Mouse (Mus musculus): ENCODE data around the gene Axin2.

Axin2 gene

DNA sequence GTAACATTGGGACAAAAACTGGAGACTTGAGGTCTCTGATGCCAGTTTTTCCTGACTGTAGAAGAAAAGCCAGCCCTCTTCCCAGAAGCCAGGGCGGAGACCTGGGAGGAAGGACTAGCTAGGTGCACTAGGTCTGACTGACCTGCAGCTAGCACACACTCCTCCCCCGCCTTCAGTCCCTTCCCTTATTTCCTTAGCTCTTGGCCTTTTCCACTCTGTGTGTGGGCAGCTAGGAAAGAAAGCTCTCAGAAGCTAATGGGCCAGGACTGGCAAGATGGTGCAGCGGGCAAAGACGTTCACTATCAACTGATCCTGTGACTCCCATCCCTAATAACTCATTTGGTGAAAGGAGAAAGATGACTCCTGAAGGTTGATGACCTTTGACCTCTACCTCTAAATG is 17.8 kb upstream of the Axin2 start:
- DNase-seq (ENCODE audit: low spot score in 2 of 2), result no peak

DNA sequence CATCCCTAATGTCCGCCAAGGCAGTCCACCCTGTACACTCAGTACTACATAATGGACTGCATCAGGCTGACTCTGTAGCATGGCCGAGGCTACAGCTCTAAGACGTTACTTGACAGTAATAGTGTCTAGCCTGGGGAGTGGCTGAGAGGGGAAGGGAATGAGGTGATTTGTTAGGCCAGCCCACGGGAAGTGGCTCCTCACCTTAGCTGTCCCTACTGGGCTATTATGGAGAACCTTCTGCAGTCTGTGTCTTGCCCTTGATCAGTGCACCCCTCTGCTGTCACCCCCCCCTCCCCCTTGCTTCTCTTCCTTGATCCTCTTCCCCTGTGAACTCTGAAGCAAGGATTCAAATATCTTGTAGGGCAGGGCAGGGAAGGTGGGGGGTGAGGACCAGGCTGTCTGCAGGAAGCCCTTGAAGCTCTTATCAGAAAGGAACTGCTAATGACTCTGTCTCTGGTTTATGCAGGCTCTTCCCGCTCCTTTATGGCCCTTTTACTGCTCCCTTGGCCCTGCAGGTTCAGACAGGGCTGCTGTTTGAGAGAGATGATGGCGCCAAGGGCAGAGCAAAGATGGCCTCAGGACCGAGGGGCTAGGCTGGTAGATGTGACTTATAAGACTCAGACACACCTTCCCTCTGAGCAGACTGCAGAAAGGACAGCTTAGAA is 13.4 kb upstream of the Axin2 start:
- no peak for DNase-seq (ENCODE audit: low spot score in 2 of 2)

DNA sequence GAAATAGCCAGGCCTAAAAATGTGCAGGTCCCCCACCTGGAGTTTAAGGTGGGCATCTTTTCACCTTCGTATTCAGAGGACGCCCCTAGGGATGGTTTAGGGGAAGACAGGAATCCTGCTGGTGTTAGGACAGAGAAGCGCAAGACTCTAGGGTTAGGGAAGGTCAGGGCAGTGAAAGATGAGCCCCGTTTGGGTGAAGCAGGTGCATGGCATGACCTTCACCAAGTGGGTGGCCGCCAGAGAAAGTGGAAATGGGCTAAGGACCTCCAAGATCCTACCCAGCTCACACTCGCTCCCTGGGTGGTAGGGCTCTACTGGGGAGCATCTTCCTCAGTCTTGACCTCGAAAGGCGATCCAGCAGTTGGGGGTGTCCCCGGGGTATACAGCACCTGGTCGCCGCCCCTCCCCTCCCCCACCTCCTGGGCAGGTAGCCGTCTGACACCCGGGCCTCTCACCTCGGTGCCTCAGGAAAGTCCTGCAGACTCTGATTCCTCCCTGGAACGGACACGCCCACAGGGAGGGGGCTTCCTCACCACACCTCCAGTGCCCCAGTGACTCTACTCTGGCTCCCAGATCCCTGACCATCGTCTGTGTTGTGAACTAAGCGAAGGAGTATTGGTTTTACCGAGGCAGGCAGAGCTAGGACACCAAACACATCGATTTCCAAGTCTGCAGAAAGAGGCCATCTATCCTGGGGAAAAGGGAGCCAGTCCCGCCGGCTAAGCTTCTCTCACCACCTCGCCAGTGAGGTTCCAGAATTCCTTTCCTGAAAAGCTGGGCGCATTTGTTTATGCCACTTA is 10.6 kb upstream of the Axin2 start:
- DNase-seq (ENCODE audit: low spot score in 2 of 2), result no peak

DNA sequence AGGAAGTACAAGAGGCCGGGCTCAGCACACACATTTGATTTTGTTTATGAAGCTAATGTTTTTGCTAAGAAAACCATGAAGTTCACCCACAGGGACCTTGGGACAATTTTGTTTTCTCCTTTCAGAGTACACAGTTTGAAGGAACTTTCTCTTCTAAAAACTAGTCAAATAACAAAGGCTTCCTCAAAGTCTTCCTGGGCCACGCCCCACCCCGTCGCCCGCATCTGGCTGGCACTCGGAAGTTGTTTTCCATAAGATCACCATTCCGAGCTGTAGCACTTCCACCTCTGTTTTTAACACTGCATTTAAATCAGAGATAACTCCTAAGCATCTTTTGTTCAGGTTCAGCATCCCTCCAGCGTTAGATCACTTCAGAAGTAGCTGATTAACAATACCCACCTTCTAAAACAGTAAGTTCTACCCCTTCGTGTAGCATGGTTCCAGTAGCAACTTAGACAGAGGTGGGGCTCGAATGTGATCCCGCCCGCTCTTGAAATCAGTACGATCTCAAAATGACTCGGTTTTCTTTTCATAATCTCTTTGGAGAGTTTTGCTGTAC is 9.7 kb upstream of the Axin2 start:
- DNase-seq (ENCODE audit: low spot score in 2 of 2), result no peak

DNA sequence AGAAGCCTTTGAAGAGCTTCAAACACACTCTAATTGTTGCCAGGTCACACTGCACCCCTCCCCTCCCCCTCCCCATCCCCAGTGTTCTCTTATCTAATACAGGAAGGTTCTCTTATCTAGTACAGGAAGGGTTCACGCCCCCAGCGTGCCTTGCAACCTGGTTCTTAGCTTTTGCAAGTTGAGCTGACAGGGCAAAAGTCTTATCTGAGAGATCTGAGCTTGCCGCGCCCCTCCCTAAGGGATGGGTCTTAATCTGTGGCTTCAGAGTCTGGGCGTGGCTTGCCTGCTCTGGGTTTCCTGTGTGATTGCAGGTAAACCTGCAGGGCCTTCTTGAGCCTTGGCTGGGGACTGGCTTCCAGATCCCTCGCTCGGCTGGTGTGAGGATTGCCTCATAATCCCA is 9.2 kb upstream of the Axin2 start:
- DNase-seq (ENCODE audit: low spot score in 2 of 2), result no peak

DNA sequence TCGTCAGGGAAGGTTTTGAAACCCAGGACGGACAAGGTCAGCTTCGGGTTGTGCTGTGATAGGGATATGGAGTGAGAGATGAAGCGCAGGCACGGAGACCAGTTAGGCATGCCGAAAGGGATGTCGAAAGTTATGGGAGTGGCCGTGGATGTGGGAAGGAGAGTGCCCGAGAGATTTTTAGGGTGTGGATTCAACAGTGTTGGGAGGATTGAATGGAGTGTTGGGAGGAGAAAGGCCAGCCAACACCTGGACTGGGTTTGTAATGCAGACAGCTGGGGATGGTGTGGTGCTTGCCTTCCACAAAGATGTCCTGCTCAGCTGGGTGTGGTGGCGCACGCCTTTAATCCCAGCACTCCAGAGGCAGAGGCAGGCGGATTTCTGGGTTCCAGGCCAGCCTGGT is 8.0 kb upstream of the Axin2 start:
- DNase-seq (ENCODE audit: low spot score in 2 of 2), result no peak

DNA sequence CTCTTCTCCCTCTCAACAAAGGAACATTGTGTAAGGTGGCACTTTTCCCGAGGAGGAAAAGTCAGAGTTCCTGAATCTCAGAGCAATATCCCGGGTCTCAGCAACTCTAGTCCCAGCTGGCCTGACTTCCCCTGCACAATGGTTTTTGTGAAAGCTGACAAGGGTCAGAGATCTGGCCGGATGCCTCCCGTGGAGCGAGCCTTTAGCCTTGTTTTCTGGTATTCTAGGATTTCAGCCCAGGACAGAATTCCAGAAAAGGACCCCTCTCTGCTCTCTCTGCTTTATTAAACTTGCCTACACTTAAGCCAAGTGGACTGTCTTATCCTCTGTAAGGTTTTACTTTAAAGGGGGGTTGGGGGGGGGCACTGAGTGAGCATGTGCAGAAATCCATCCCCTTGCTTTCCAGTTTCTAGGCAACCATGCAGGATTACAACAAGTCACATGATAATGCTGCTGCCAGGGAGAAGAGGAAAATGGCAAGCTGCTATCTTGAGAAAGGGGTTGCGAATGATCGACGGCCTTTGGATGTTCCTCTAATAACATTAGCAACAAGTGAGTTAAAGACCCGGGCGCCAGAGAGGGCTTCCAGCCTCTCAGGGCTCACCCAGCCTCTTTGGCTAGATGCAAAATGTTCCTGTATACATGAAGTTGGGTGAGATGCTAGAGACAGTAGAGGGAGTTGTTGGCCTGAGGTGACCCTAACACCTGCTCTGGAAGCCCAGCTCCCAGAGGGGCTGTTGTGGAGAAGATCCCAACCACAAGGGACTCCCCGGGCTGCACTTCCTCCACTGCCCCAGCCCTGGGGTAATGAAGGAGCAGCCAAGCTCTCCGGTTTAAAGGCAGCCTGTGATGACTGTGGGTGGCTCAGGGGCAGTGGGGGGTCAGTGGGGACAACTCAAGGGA is 2.5 kb upstream of the Axin2 start:
- DNase-seq (ENCODE audit: low spot score in 2 of 2), result no peak

DNA sequence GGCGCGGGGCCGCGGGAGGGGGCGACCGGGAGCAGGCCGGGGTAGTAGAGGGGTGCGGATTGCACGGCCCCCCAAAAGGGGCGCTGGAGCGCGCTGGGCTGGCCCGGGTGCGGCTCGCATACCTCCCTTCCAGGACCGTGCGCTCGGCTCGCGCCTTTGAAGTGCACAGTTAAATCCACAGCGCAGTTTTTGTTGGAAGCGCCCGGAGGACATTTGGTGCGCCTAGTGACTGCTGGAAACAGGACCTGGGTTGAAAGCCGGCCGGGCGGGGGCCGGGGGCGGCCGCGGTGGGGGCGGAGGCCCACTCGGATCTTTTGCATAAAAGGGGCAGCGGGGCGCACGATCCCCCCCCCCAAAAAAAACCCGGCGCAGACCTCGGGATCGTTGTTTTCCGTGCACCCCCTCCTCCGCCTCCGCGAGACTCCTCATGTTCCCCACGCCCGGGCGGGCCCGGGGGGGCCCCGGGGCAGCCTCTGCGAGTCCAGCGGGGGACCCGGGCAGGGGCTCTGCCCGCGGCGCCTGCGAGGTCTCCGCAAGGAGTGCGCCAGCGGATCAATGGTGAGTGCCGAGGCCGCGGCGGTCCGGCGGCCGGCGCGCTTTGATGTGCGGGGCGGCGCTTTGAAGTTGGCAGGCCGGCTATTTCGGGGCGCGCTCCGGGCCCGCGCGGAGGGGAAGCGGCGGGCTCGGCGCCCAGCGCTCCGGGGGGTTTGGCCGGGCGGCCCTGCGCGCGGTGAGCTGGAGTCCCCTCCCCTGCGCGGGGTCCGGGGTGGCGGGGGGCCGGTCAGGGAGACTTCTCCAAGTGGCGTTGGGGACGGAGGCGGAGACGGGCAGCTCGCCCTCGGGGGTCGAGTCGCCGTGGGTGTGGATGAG is 722 bp downstream of the Axin2 start:
- DNase-seq (ENCODE audit: low spot score in 2 of 2), result peak; percentile 61 to 73

DNA sequence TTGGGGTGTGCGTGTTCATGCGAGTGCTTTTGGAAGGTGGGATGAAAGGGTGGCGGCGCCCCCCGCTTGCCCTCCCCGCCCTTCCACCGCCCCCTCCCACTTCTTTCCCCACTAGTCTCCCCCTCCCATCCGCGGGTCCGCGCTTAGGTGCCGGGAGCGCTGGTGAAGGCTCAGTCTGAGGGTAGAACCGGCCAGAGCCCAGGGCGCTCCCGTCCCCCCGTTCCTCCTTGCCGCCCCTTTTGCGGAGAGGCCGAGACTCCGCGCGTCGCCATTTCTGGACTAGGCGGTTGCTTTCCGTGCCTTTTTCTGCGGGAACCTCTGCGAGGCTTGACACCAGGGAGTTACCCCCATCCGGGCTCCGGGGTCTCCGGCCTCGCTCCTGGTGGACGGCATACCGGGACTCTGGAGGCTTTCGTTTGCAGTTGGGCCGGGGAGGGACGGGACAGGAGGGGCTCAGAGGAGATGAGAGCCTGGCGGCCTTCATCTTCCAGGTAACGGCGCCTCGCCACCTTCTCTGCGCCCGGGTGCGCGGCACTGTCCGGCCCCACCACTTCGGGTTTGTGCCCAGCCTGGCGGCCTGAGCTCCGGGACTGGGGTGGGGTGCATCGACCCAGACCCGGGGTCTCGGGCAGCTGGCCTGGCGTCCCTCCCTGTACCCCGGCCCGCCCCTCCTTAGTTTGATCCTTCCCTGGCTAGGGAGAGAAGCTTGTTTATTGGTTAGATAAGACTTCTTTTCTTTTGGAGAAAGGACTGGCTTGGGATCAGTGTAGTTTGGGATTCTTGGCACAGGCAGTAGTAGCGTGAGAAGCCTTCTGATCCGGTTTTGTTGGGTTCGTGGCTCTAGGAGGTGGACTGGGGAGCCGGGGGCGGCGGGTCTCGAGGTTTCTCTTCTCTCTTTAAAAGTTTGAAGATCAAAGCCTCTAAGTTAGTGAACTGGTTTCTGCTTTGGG is 1.6 kb downstream of the Axin2 start:
- peak in 1 of 2 experiments; percentile 58 for DNase-seq (ENCODE audit: low spot score in 2 of 2)

DNA sequence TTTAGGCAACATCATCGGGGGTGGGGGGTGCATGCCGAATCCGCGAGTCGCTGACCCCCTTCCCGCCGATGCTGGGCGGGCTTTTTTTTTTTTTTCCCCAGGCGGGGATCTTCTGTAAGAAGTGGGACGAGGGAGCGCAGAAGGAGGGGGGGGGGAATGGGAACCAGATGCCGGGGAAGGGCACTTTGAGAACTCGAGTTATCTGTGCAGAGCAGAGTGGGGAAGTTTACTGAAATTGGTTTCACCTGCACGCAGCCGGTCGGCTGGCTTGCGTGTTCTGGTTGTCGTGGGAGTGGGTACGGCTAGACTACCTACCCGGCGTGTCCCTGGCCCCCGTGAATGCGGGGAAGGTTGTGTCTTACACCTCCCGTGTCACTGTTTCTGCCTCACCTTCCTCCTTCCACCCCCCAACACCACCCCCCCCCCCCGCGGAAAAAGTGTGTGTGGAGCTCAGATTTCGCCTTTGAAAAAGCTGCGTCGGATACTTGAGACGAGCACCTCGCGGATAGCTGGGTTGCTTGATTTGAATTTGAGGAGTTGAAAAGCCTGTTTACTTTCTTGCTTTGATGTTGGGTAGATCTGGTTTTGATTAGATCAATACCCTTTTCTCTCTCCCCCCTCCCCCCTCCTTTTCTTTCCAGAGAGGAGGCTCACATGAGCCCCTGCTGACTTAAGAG is 2.5 kb downstream of the Axin2 start:
- DNase-seq (ENCODE audit: low spot score in 2 of 2), result no peak

DNA sequence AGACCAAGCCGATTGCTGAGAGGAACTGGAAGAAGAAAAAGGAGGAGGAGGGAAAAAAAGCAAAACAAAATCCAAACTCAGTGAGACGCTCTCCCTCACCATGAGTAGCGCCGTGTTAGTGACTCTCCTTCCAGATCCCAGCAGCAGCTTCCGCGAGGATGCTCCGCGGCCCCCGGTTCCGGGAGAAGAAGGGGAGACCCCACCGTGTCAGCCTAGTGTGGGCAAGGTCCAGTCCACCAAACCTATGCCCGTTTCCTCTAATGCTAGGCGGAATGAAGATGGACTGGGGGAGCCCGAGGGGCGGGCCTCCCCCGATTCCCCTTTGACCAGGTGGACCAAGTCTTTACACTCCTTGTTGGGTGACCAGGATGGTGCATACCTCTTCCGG is 3.0 kb downstream of the Axin2 start:
- DNase-seq (ENCODE audit: low spot score in 2 of 2), result no peak

DNA sequence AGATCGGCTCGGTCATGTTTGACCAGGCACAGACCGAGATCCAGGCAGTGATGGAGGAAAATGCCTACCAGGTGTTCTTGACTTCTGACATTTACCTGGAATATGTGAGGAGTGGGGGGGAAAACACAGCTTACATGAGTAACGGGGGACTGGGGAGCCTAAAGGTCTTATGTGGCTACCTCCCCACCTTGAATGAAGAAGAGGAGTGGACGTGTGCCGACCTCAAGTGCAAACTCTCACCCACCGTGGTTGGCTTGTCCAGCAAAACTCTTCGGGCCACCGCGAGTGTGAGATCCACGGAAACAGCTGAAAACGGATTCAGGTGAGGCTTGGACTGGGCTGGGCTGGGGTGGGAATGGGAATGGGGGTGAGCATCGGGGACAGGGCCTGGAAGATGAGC is 3.6 kb downstream of the Axin2 start:
- no peak for DNase-seq (ENCODE audit: low spot score in 2 of 2)

DNA sequence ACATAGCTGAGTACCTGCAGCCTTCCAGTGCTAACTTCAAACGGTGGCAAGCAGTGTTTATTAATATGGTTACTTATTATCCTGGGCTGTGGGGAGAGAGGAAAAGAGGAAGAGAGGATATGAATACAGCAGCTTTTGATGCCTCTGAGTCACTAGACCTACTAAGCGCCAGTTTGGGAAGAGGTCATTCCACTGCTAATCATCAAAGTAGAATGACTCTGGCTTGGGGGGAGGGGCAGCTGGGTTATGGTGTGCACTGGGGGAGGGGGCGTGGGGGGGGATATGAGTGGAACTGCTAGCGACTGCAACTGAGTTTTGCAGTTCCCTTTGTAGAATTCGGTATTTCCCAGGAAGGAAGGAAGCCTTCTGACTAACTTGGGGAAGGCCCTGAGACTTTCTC is 4.2 kb downstream of the Axin2 start:
- no peak for DNase-seq (ENCODE audit: low spot score in 2 of 2)

DNA sequence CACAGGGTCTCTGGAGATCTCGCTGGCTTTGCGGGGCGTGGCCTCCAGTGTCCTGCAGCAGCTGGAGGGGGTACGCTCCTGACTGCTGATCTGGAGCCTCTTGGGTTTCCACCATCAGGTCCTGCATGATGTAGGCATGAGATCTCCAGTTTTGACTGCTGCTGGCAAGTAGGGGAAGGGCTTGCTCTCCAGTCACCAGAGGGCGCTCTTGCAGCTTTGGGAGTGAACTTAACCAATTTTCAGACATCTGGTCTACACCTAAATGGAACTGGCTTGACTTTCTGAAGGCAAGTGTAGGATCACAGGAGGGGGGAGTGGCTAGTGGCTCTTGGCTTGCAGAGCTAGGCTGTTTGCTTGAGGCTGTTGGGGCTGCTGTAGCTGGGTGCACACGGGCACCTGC is 5.1 kb downstream of the Axin2 start:
- peak; percentile 79 to 90 for DNase-seq (ENCODE audit: low spot score in 2 of 2)

DNA sequence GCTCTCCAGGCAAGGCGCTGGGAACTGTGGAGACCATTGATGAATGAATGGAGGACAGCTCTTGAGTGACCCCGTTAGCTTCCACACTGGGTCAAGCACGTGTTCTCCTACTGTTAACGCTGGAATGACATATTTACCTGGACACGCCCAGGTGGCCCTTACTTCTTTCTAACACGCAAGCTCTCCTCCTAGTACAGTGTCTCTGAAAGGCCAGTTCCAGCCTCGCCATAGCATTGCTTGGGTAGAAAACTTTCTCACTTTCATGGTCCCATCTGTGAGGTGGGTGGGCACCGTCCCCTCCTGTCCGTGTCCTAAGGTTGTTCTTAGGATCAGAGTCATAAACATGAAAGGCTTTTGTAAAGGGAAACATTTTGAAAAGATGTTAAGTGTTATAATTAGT is 5.7 kb downstream of the Axin2 start:
- DNase-seq (ENCODE audit: low spot score in 2 of 2), result no peak

DNA sequence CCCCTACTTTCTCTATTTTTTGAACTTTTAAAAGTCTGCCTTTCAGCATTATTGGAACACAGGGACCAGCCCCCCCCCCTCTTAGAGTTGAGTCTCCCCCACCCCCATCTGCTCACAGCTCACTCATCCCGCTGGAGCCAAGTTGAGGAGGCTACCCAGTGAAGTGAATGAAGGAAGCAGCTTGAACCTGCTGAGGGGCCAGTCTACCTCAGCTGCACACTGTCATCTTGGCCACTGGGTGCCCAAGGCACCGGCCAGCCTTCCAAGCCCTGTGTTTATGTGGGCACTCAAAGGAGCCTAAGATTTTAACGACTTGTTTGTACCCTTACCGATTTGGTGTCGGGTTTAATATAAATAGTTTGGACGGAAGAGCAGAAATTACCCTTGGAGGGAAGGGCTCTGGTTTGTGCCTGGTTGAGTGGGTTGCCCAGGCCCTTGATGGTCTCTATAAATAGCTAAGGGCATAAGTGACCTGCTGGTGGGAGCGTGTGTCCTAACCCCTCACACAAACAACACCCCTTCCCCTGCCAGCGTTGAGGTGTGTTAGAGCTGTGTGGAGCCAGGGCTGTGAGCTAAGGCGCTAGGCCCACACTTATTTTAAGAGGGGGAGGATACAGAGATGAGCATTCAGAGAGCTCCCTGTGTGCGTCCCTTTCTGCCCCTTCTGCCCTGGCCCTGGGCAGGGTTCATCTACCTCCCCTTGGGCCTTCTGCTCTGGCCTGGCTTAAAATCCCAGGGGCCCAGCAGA is 6.4 kb downstream of the Axin2 start:
- DNase-seq (ENCODE audit: low spot score in 2 of 2), result no peak

DNA sequence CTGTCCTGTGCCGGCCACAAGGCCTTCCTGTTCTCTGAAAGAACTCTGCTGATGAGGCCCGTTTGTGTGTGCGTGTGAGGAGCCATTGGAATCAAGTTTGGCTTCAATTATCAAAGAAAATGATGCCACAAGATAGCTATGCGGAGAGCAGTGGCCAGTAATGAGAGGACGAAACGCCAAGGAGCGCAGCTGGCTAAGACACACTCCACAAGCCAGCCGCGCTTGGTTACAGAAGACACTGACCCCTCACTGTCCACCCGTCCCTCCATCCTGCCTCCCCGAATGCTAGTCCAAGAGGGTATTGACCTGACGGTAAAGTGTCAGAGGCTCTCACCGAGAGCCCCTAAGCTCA is 6.9 kb downstream of the Axin2 start:
- no peak for DNase-seq (ENCODE audit: low spot score in 2 of 2)

DNA sequence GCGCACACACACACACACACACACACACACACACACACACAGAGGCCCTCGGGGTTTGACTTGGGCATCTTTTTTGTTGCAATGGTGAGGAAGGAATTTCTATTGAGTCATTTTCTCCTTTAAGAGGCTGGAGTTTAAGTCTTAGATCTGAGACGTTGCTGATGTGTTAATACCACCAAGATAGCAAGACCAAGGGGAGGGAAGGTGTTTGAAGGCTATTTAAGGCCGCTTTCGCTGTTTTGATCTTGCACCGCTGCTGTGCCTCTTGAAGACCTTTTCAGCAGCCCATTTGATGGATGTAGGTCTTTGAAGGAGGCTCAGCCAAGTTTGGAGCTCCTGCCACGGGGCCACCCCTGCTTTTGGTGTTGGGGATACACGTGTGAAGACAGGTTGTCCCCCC is 7.9 kb downstream of the Axin2 start:
- no peak for DNase-seq (ENCODE audit: low spot score in 2 of 2)

DNA sequence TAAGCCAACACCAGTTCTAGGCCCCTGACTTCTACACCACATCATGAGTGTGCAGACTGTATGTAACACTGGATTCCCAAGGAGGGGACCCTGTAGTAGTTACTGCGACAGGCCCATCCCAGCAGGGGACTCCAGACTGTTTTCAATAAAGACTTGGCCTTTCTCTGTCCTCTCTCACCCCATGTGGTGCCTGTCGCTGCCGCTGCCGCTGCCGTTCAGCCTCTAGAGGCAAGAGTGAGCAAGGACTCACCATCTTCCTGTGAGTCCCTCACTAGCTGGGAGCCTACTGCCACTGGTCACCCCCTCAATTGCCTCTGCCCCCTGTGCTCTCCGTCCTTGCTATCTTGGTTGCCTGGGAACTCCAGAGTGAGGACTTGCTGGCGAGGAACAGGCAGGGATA is 8.6 kb downstream of the Axin2 start:
- no peak for DNase-seq (ENCODE audit: low spot score in 2 of 2)

Measured in cerebellum, postnatal 4 days (tissue).